Mouse (Mus musculus): ENCODE results near the gene Adipor2.

Adipor2 gene

GRCm38 (mm10) chr6:119310176-119310575, 107.3 kb downstream of the Adipor2 start:
- DNase-seq = no peak

- DNase-seq = no peak
Measured at GRCm38 (mm10) chr6:119307867-119308413, 109.6 kb downstream of the Adipor2 start.

GRCm38 (mm10) chr6:119303331-119303730, 114.2 kb downstream of the Adipor2 start:
- DNase-seq = no peak
